Mouse (Mus musculus): ENCODE data around the gene Scaf1.

- TF ChIP-seq GATA1 (IDR thresholded peaks at IDR 0.05; ENCODE audit: borderline replicate concordance, low read length) (no peak), FLI1 (IDR thresholded peaks at IDR 0.05; ENCODE audit: low read length) (no peak)
These were observed 2.6 kb downstream of the Scaf1 start for GRCm38 (mm10) chr7:45013366-45014095.

Data from megakaryocyte, embryonic 14.5 days (primary cell).